ENCODE assay signal across 8 mouse cellular contexts in genomic region chr11:33721297-33721696, GRCm38 (mm10).
DNase-seq lines count a peak whose midpoint lies in the region; ATAC-seq and TF ChIP-seq lines count a peak whose summit lies in the region.

No protein-coding gene starts in this region.

- H3K4me3 ChIP-seq in ES-E14 (ENCODE audit: insufficient read depth in 1 of 2, low read depth in 1 of 2, low read length in 2 of 2, poor library complexity in 1 of 2, severe bottlenecking in 1 of 2), result no peak overlapping the region
- H3K4me3 ChIP-seq in forebrain, embryonic 16.5 days (replicated peaks; ENCODE audit: low read length), result no peak overlapping the region

- no peaks in the 10 kb centered on the region for H3K27me3 ChIP-seq in forebrain, embryonic 16.5 days (replicated peaks; ENCODE audit: control insufficient read depth, insufficient read depth, low read length)

- peak; percentile 50 for DNase-seq in CD4-positive helper T cell, adult 2 months (ENCODE audit: low read depth, low spot score)
- peak; percentile 50 for DNase-seq in ES-E14 (ENCODE audit: low read depth, low spot score)
- peak; percentile 51 to 71 for DNase-seq in cerebellum, adult 18-20 months
- peak; percentile 13 for DNase-seq in large intestine, adult 2 months (ENCODE audit: low read depth, low spot score)
- DNase-seq in lung, postnatal 25 days (ENCODE audit: low spot score), result peak; percentile 26
- peak; percentile 39 for DNase-seq in right cerebral cortex, adult 18-20 months

- in situ Hi-C loops in ES-E14 (cut with MboI; ENCODE audit: low sequenced_read_pairs in 2 of 2, unreplicated experiment in 2 of 2), result loop anchor here (5.0 to 25.0 kb wide), 2 partner anchors 534 to 544 kb away; no protein-coding TSS in a partner anchor

- H3K27ac ChIP-seq in ES-E14 (ENCODE audit: insufficient read depth, low read depth, low read length, poor library complexity, severe bottlenecking), result no peak overlapping the region
- no peak overlapping the region for H3K27ac ChIP-seq in forebrain, embryonic 16.5 days (ENCODE audit: low read length)

- peak; percentile 75 for ATAC-seq in forebrain, embryonic 16.5 days
- no peak for ATAC-seq in activated CD4-positive, CD25-positive, alpha-beta regulatory T cell, adult 4 months

- H3K36me3 ChIP-seq in ES-E14 (ENCODE audit: control insufficient read depth, insufficient read depth, low read length, poor library complexity, severe bottlenecking), result no peaks in the 10 kb centered on the region
- H3K36me3 ChIP-seq in forebrain, embryonic 16.5 days (ENCODE audit: control insufficient read depth, insufficient read depth), result no peaks in the 10 kb centered on the region

- H3K4me1 ChIP-seq in ES-E14 (ENCODE audit: control insufficient read depth in 2 of 2, insufficient read depth in 2 of 2, low read length in 2 of 2, poor library complexity in 1 of 2), result no peaks in the 10 kb centered on the region
- no peaks in the 10 kb centered on the region for H3K4me1 ChIP-seq in forebrain, embryonic 16.5 days (replicated peaks; ENCODE audit: control insufficient read depth, insufficient read depth, low read length)

- WGBS in forebrain, embryonic 16.5 days, result 21% methylated on average over 7 of the region's 7 CpGs
- WGBS in large intestine, adult 2 months, result 23% methylated on average over 7 of the region's 7 CpGs

- H3K9me3 ChIP-seq in ES-E14 (ENCODE audit: control insufficient read depth, insufficient read depth, low read depth, low read length), result no peaks in the 10 kb centered on the region
- H3K9me3 ChIP-seq in forebrain, embryonic 16.5 days (ENCODE audit: control insufficient read depth, low read length), result no peaks in the 10 kb centered on the region; the same call in 1 of the 2 replicates

- no peak overlapping the region for H3K9ac ChIP-seq in ES-E14 (ENCODE audit: insufficient read depth, low read depth, low read length, poor library complexity, severe bottlenecking)
- no peak overlapping the region for H3K9ac ChIP-seq in forebrain, embryonic 16.5 days (replicated peaks; ENCODE audit: low read depth, low read length)

- H3K4me2 ChIP-seq in forebrain, embryonic 16.5 days (ENCODE audit: low read length), result no peak overlapping the region

TF ChIP-seq in ES-E14, 5 proteins besides CTCF, POLR2A, EP300 and RAD21:
- TF ChIP-seq CHD2 (IDR thresholded peaks at IDR 0.05; ENCODE audit: low read depth, low read length) (no peak), ZC3H11A (IDR thresholded peaks at IDR 0.05; ENCODE audit: borderline replicate concordance, low read depth, low read length) (peak; percentile 85; the same call in 1 of the 2 replicates)
TF ChIP-seq in ES-E14: peak in this region for 1.
